Mouse (Mus musculus) C2C12 (cell line): ENCODE results near the gene Cldn9.

Source experiments
- CEBPB ChIP-seq: IDR thresholded peaks from one replicate; pipeline ENCODE4 v1.6.1; 2011; ENCODE audit warnings: low read depth, mild to moderate bottlenecking, control low read depth, moderate library complexity
- CTCF ChIP-seq: IDR thresholded peaks from one replicate; pipeline ENCODE4 v1.5.1; 2011; ENCODE audit not compliant: control insufficient read depth, insufficient read depth, insufficient read length
- MYOD1 ChIP-seq: IDR thresholded peaks from one replicate; pipeline ENCODE4 v1.6.1; 2011; ENCODE audit warnings: low read depth; ENCODE audit not compliant: control insufficient read depth, insufficient read length

- no peak for TF ChIP-seq CEBPB
- no peak for TF ChIP-seq CTCF
- TF ChIP-seq MYOD1 = no peak
These were observed 1.7 kb downstream of the Cldn9 start for GRCm38 (mm10) chr17:23682092-23682491.
